In genomic region chr8:73353108-73353793, GRCm38 (mm10) we compare ENCODE assay signal across 8 mouse cellular contexts. TPM values are rescaled to one million over a fixed set of nuclear protein-coding genes. Genes with fewer than 3 reads are reported as not detected.
A peak's percentile ranks its signal among the peaks of the same experiment; 100 is the strongest.
DNase-seq lines count a peak whose midpoint lies in the region; ATAC-seq lines count a peak whose summit lies in the region.

TSS of gene Large1 (minus strand) at chr8:73353540.

- peak; percentile 100 for ATAC-seq in embryonic facial prominence, embryonic 13.5 days (ENCODE audit: insufficient number of reproducible peaks, insufficient read depth, low FRiP score, low TSS enrichment, low read depth)
- ATAC-seq in midbrain, embryonic 11.5 days (ENCODE audit: low FRiP score) = peak; percentile 98

- H3K27ac ChIP-seq in embryonic facial prominence, embryonic 13.5 days = peak within 1 kb of the TSS; percentile 95
- peak within 1 kb of the TSS; percentile 89 for H3K27ac ChIP-seq in midbrain, embryonic 11.5 days (ENCODE audit: low read depth, low read length)

- H3K9ac ChIP-seq in embryonic facial prominence, embryonic 13.5 days = peak within 1 kb of the TSS; percentile 90
- H3K9ac ChIP-seq in midbrain, embryonic 11.5 days (ENCODE audit: low read length) = peak within 1 kb of the TSS; percentile 92

- no peaks in the 10 kb centered on the region for H3K36me3 ChIP-seq in embryonic facial prominence, embryonic 13.5 days
- no peaks in the 10 kb centered on the region for H3K36me3 ChIP-seq in midbrain, embryonic 11.5 days (ENCODE audit: control insufficient read depth, insufficient read depth, low read length)

- H3K4me3 ChIP-seq in embryonic facial prominence, embryonic 13.5 days = peak within 1 kb of the TSS; percentile 90
- H3K4me3 ChIP-seq in midbrain, embryonic 11.5 days (ENCODE audit: low read depth, low read length) = peak within 1 kb of the TSS; percentile 89

- under 1% methylated on average over 66 of the region's 84 CpGs for WGBS in embryonic facial prominence, embryonic 13.5 days
- 1% methylated on average over 66 of the region's 84 CpGs for WGBS in midbrain, embryonic 11.5 days

- peak within 1 kb of the TSS; percentile 88 for H3K4me2 ChIP-seq in embryonic facial prominence, embryonic 13.5 days
- peak within 1 kb of the TSS; percentile 85 for H3K4me2 ChIP-seq in midbrain, embryonic 11.5 days

- H3K27me3 ChIP-seq in embryonic facial prominence, embryonic 13.5 days = no peaks in the 10 kb centered on the region
- H3K27me3 ChIP-seq in midbrain, embryonic 11.5 days (ENCODE audit: control insufficient read depth, insufficient read depth, low read length) = no peaks in the 10 kb centered on the region

- H3K9me3 ChIP-seq in embryonic facial prominence, embryonic 13.5 days = no peaks in the 10 kb centered on the region
- no peaks in the 10 kb centered on the region for H3K9me3 ChIP-seq in midbrain, embryonic 11.5 days (ENCODE audit: control insufficient read depth, low read length)

- peak; percentile 98 to 99 for DNase-seq in adrenal gland, postnatal 36 days
- DNase-seq in heart, adult 11 months = peak; percentile 100
- DNase-seq in kidney, adult 11 months = peak; percentile 98
- DNase-seq in left cerebral cortex, postnatal 4 days = peak; percentile 98
- peak; percentile 98 for DNase-seq in midbrain, embryonic 11.5 days (ENCODE audit: low spot score, missing footprints)
- peak; percentile 95 for DNase-seq in right cerebral cortex, postnatal 4 days
- peak; percentile 95 for DNase-seq in yolk sac, embryonic 10.5 days (ENCODE audit: low spot score)

- H3K4me1 ChIP-seq in embryonic facial prominence, embryonic 13.5 days = peaks cover 34% of the 10 kb centered on the region
- peaks cover 11% of the 10 kb centered on the region for H3K4me1 ChIP-seq in midbrain, embryonic 11.5 days (ENCODE audit: control insufficient read depth, insufficient read depth, low read length)

- intact Hi-C loops in left cerebral cortex, postnatal 4 days (cut with DNase I) = loop anchor here (2.0 to 5.0 kb wide), 3 partner anchors 121 to 1500 kb away; no protein-coding TSS in a partner anchor

RNA-seq across cellular contexts. Expression of gene Large1, which starts in this region (rescaled TPM):
- 10 to 100 TPM; 23.1 to 26.8 TPM for total RNA-seq in adrenal gland, postnatal 36 days (2021)
- 8.4 and 9.6 TPM in 2 replicates for polyA plus RNA-seq in embryonic facial prominence, embryonic 13.5 days (2015; fragmentation: Nextera tagmentation; extraction: Ambion mirVana)
- 100 to 1,000 TPM; 122 to 123 TPM for total RNA-seq in left cerebral cortex, postnatal 4 days (2021)
- polyA plus RNA-seq in midbrain, embryonic 11.5 days (2014; fragmentation: Nextera tagmentation; extraction: Ambion mirVana) = 8.4 and 10.5 TPM in 2 replicates

Comparison
In these comparisons a context has a peak if more than half of its experiments do, and no peak if none do; other contexts are left out.
1. Peak in every context shown above with its lines: DNase-seq, ATAC-seq, H3K4me3 ChIP-seq and H3K27ac ChIP-seq.
2. RNA of gene Large1 (total RNA-seq): 122 to 123 TPM in left cerebral cortex, postnatal 4 days; 23.1 to 26.8 TPM in adrenal gland, postnatal 36 days; every median in the first group is over 4 times any median in the second.